Mouse (Mus musculus): Measurements from ENCODE around the gene Psme4. TPM values are rescaled to one million over a fixed set of nuclear protein-coding genes. Genes with fewer than 3 reads are reported as not detected.

Psme4 gene
- polyA plus RNA-seq, 1 experiment from 2014 or later: 48.5 TPM

GRCm38 (mm10) chr11:30772777-30773417 lies 1.4 kb downstream of the Psme4 start:
- H3K27ac ChIP-seq (ENCODE audit: low read depth, low read length): no peak overlapping the region
- WGBS: 4% methylated on average over 21 of the region's 21 CpGs

GRCm38 (mm10) chr11:30774638-30775037 lies 3.1 kb downstream of the Psme4 start:
- H3K4me3 ChIP-seq (ENCODE audit: low read depth, low read length): no peak overlapping the region
- no peak for DNase-seq (ENCODE audit: low spot score)
- no peak overlapping the region for H3K9ac ChIP-seq (ENCODE audit: low read depth, low read length)
- no peak overlapping the region for H3K27ac ChIP-seq (ENCODE audit: low read depth, low read length)
- no peaks in the 10 kb centered on the region for H3K27me3 ChIP-seq (ENCODE audit: control insufficient read depth, insufficient read depth, low read length)
- H3K4me2 ChIP-seq (replicated peaks; ENCODE audit: low read depth, low read length): no peak overlapping the region
- no peaks in the 10 kb centered on the region for H3K9me3 ChIP-seq (ENCODE audit: control insufficient read depth, low read length)
- ATAC-seq (ENCODE audit: low FRiP score): no peak
- H3K4me1 ChIP-seq (replicated peaks; ENCODE audit: control insufficient read depth, insufficient read depth, low read length): no peaks in the 10 kb centered on the region
- H3K36me3 ChIP-seq (ENCODE audit: control insufficient read depth, insufficient read depth, low read length): no peaks in the 10 kb centered on the region
- WGBS: 90% methylated on average over 1 of the region's 1 CpGs

More at GRCm38 (mm10) chr11:30772777-30773417, 1.4 kb downstream of the Psme4 start:
- H3K27me3 ChIP-seq (ENCODE audit: control insufficient read depth, insufficient read depth, low read length): no peaks in the 10 kb centered on the region
- H3K4me2 ChIP-seq (replicated peaks; ENCODE audit: low read depth, low read length): peak overlapping the region; percentile 41
- peak overlapping the region; percentile 94 for H3K4me3 ChIP-seq (ENCODE audit: low read depth, low read length)
- H3K4me1 ChIP-seq (replicated peaks; ENCODE audit: control insufficient read depth, insufficient read depth, low read length): no peaks in the 10 kb centered on the region
- no peaks in the 10 kb centered on the region for H3K9me3 ChIP-seq (ENCODE audit: control insufficient read depth, low read length)
- peak overlapping the region; percentile 98 for H3K9ac ChIP-seq (ENCODE audit: low read depth, low read length)
- DNase-seq (ENCODE audit: low spot score) (no peak), ATAC-seq (ENCODE audit: low FRiP score) (no peak)
- H3K36me3 ChIP-seq (ENCODE audit: control insufficient read depth, insufficient read depth, low read length): no peaks in the 10 kb centered on the region

DNA sequence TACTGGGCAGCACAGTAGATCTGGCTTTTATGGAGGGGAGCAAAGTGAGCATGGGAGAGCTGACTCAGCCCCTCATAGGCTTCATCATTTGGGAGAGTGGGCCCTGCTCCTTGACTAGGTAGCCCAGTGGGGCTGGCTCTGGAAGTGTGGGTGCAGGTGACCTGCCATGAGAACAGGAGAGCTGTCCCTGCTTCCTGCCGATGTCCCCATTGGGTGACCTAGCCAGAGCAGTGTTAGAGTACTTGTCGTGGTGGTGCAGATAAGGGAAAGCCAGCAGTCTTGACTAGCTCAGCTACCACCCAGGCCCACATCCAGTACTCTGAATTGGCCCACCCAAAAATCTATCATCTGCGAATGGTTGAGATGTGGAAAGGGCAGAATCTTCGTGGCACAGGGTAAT lies 6.0 kb downstream of the Psme4 start:
- H3K27me3 ChIP-seq (ENCODE audit: control insufficient read depth, insufficient read depth, low read length): no peaks in the 10 kb centered on the region
- H3K4me2 ChIP-seq (replicated peaks; ENCODE audit: low read depth, low read length): no peak overlapping the region
- ATAC-seq (ENCODE audit: low FRiP score) (peak; percentile 31; the same call in 1 of the 2 replicates), DNase-seq (ENCODE audit: low spot score) (no peak)
- no peaks in the 10 kb centered on the region for H3K36me3 ChIP-seq (ENCODE audit: control insufficient read depth, insufficient read depth, low read length)
- H3K9ac ChIP-seq (ENCODE audit: low read depth, low read length): no peak overlapping the region
- no peaks in the 10 kb centered on the region for H3K9me3 ChIP-seq (ENCODE audit: control insufficient read depth, low read length)
- H3K4me3 ChIP-seq (ENCODE audit: low read depth, low read length): no peak overlapping the region
- no peaks in the 10 kb centered on the region for H3K4me1 ChIP-seq (replicated peaks; ENCODE audit: control insufficient read depth, insufficient read depth, low read length)
- H3K27ac ChIP-seq (ENCODE audit: low read depth, low read length): no peak overlapping the region
- WGBS: 77% methylated on average over 4 of the region's 4 CpGs

GRCm38 (mm10) chr11:30780893-30781292 lies 9.4 kb downstream of the Psme4 start:
- Histone ChIP-seq H3K36me3 (ENCODE audit: control insufficient read depth, insufficient read depth, low read length) (no peaks in the 10 kb centered on the region), H3K4me3 (ENCODE audit: low read depth, low read length) (no peak overlapping the region), H3K27ac (ENCODE audit: low read depth, low read length) (no peak overlapping the region), H3K9ac (ENCODE audit: low read depth, low read length) (no peak overlapping the region), H3K9me3 (ENCODE audit: control insufficient read depth, low read length) (no peaks in the 10 kb centered on the region), H3K4me1 (replicated peaks; ENCODE audit: control insufficient read depth, insufficient read depth, low read length) (no peaks in the 10 kb centered on the region), H3K27me3 (ENCODE audit: control insufficient read depth, insufficient read depth, low read length) (no peaks in the 10 kb centered on the region), H3K4me2 (replicated peaks; ENCODE audit: low read depth, low read length) (no peak overlapping the region)
- WGBS: 94% methylated on average over 2 of the region's 2 CpGs
- no peak for DNase-seq (ENCODE audit: low spot score)
- no peak for ATAC-seq (ENCODE audit: low FRiP score)

- no peak overlapping the region for H3K27ac ChIP-seq (ENCODE audit: low read depth, low read length)
- H3K4me2 ChIP-seq (replicated peaks; ENCODE audit: low read depth, low read length): no peak overlapping the region
- H3K36me3 ChIP-seq (ENCODE audit: control insufficient read depth, insufficient read depth, low read length): no peaks in the 10 kb centered on the region
- H3K9ac ChIP-seq (ENCODE audit: low read depth, low read length): no peak overlapping the region
- H3K27me3 ChIP-seq (ENCODE audit: control insufficient read depth, insufficient read depth, low read length): no peaks in the 10 kb centered on the region
- H3K9me3 ChIP-seq (ENCODE audit: control insufficient read depth, low read length): no peaks in the 10 kb centered on the region
- no peak for DNase-seq (ENCODE audit: low spot score)
- H3K4me3 ChIP-seq (ENCODE audit: low read depth, low read length): no peak overlapping the region
- no peak for ATAC-seq (ENCODE audit: low FRiP score)
- WGBS: 86% methylated on average over 1 of the region's 1 CpGs
- no peaks in the 10 kb centered on the region for H3K4me1 ChIP-seq (replicated peaks; ENCODE audit: control insufficient read depth, insufficient read depth, low read length)
Observed at GRCm38 (mm10) chr11:30781612-30782011, 10.1 kb downstream of the Psme4 start.

- Histone ChIP-seq H3K27ac (ENCODE audit: low read depth, low read length) (no peak overlapping the region), H3K36me3 (ENCODE audit: control insufficient read depth, insufficient read depth, low read length) (no peaks in the 10 kb centered on the region), H3K4me3 (ENCODE audit: low read depth, low read length) (no peak overlapping the region), H3K27me3 (ENCODE audit: control insufficient read depth, insufficient read depth, low read length) (no peaks in the 10 kb centered on the region), H3K4me1 (replicated peaks; ENCODE audit: control insufficient read depth, insufficient read depth, low read length) (no peaks in the 10 kb centered on the region), H3K9me3 (ENCODE audit: control insufficient read depth, low read length) (no peaks in the 10 kb centered on the region), H3K9ac (ENCODE audit: low read depth, low read length) (no peak overlapping the region), H3K4me2 (replicated peaks; ENCODE audit: low read depth, low read length) (no peak overlapping the region)
- 59% methylated on average over 3 of the region's 3 CpGs for WGBS
- ATAC-seq (ENCODE audit: low FRiP score): no peak
- DNase-seq (ENCODE audit: low spot score): no peak
Observed at GRCm38 (mm10) chr11:30785497-30785896, 14.0 kb downstream of the Psme4 start.

GRCm38 (mm10) chr11:30786230-30786983 lies 14.9 kb downstream of the Psme4 start:
- ATAC-seq (ENCODE audit: low FRiP score) (no peak), DNase-seq (ENCODE audit: low spot score) (no peak)
- H3K4me2 ChIP-seq (replicated peaks; ENCODE audit: low read depth, low read length): no peak overlapping the region
- no peak overlapping the region for H3K27ac ChIP-seq (ENCODE audit: low read depth, low read length)
- H3K4me3 ChIP-seq (ENCODE audit: low read depth, low read length): no peak overlapping the region
- H3K27me3 ChIP-seq (ENCODE audit: control insufficient read depth, insufficient read depth, low read length): no peaks in the 10 kb centered on the region
- H3K9ac ChIP-seq (ENCODE audit: low read depth, low read length): no peak overlapping the region
- no peaks in the 10 kb centered on the region for H3K4me1 ChIP-seq (replicated peaks; ENCODE audit: control insufficient read depth, insufficient read depth, low read length)
- WGBS: 95% methylated on average over 7 of the region's 7 CpGs
- no peaks in the 10 kb centered on the region for H3K9me3 ChIP-seq (ENCODE audit: control insufficient read depth, low read length)
- no peaks in the 10 kb centered on the region for H3K36me3 ChIP-seq (ENCODE audit: control insufficient read depth, insufficient read depth, low read length)

GRCm38 (mm10) chr11:30792680-30793079 lies 21.2 kb downstream of the Psme4 start:
- Histone ChIP-seq H3K27ac (ENCODE audit: low read depth, low read length) (no peak overlapping the region), H3K9ac (ENCODE audit: low read depth, low read length) (no peak overlapping the region), H3K4me1 (replicated peaks; ENCODE audit: control insufficient read depth, insufficient read depth, low read length) (no peaks in the 10 kb centered on the region), H3K27me3 (ENCODE audit: control insufficient read depth, insufficient read depth, low read length) (no peaks in the 10 kb centered on the region), H3K4me3 (ENCODE audit: low read depth, low read length) (no peak overlapping the region), H3K36me3 (ENCODE audit: control insufficient read depth, insufficient read depth, low read length) (no peaks in the 10 kb centered on the region), H3K4me2 (replicated peaks; ENCODE audit: low read depth, low read length) (no peak overlapping the region), H3K9me3 (ENCODE audit: control insufficient read depth, low read length) (no peaks in the 10 kb centered on the region)
- 87% methylated on average over 7 of the region's 7 CpGs for WGBS
- DNase-seq (ENCODE audit: low spot score) (no peak), ATAC-seq (ENCODE audit: low FRiP score) (no peak)

- no peak for ATAC-seq (ENCODE audit: low FRiP score)
- H3K4me2 ChIP-seq (replicated peaks; ENCODE audit: low read depth, low read length): no peak overlapping the region
- H3K27me3 ChIP-seq (ENCODE audit: control insufficient read depth, insufficient read depth, low read length): no peaks in the 10 kb centered on the region
- DNase-seq (ENCODE audit: low spot score): no peak
- H3K27ac ChIP-seq (ENCODE audit: low read depth, low read length): no peak overlapping the region
- no peaks in the 10 kb centered on the region for H3K9me3 ChIP-seq (ENCODE audit: control insufficient read depth, low read length)
- WGBS: 96% methylated on average over 1 of the region's 1 CpGs
- no peak overlapping the region for H3K9ac ChIP-seq (ENCODE audit: low read depth, low read length)
- no peaks in the 10 kb centered on the region for H3K36me3 ChIP-seq (ENCODE audit: control insufficient read depth, insufficient read depth, low read length)
- no peak overlapping the region for H3K4me3 ChIP-seq (ENCODE audit: low read depth, low read length)
- H3K4me1 ChIP-seq (replicated peaks; ENCODE audit: control insufficient read depth, insufficient read depth, low read length): no peaks in the 10 kb centered on the region
Observed at GRCm38 (mm10) chr11:30793753-30794152, 22.2 kb downstream of the Psme4 start.
